Mouse (Mus musculus) forebrain, postnatal 0 days (tissue): Measurements from ENCODE around the gene Pitx2. TPM values are rescaled to one million over a fixed set of nuclear protein-coding genes. Genes with fewer than 3 reads are reported as not detected.
A peak's percentile ranks its signal among the peaks of the same experiment; 100 is the strongest.

Source experiments
- ATAC-seq: fragments of 200-750 bp; cut with Nextera tagmentation; 2 replicates; pipeline ENCODE4 v1.8.0; 2017; ENCODE audit warnings: mild to moderate bottlenecking, moderate library complexity
- DNase-seq: peaks from one replicate; pipeline ENCODE4 v3.0.0-alpha.2; 2015
- H3K27ac ChIP-seq: fragments of 300-500 bp; sonication (generic); 2 replicates; pipeline ENCODE4 v1.5.1; 2014; ENCODE audit warnings: low read depth, mild to moderate bottlenecking, antibody characterized with exemption, low read length, moderate library complexity, mixed read lengths
- H3K27me3 ChIP-seq: fragments of 300-500 bp; sonication (generic); 2 replicates; pipeline ENCODE4 v1.6.1; 2014; ENCODE audit warnings: mild to moderate bottlenecking, low read length, mixed read lengths; ENCODE audit not compliant: insufficient read depth
- H3K36me3 ChIP-seq: fragments of 300-500 bp; sonication (generic); 2 replicates; pipeline ENCODE4 v1.6.1; 2014; ENCODE audit warnings: mild to moderate bottlenecking, moderate library complexity; ENCODE audit not compliant: insufficient read depth
- H3K4me1 ChIP-seq: fragments of 300-500 bp; sonication (generic); 2 replicates; pipeline ENCODE4 v1.6.1; 2014; ENCODE audit warnings: antibody characterized with exemption; ENCODE audit not compliant: insufficient read depth
- H3K4me2 ChIP-seq: fragments of 300-500 bp; sonication (generic); 2 replicates; pipeline ENCODE4 v1.6.1; 2014; ENCODE audit warnings: low read depth, mild to moderate bottlenecking, moderate library complexity
- H3K4me3 ChIP-seq: fragments of 300-500 bp; sonication (generic); 2 replicates; pipeline ENCODE4 v1.5.1; 2014; ENCODE audit warnings: low read depth, low read length, mixed read lengths
- H3K9ac ChIP-seq: fragments of 300-500 bp; sonication (generic); 2 replicates; pipeline ENCODE4 v1.6.1; 2014; ENCODE audit warnings: mild to moderate bottlenecking
- H3K9me3 ChIP-seq: fragments of 300-500 bp; sonication (generic); 2 replicates; pipeline ENCODE4 v1.6.1; 2016; ENCODE audit warnings: low read length
- CTCF ChIP-seq: sonication (generic); IDR thresholded peaks from 2 replicates; pipeline ENCODE4 v1.5.1; 2016; ENCODE audit warnings: antibody characterized with exemption, control low read depth, low read depth
- WGBS: fragments of 180-500 bp; shearing (Covaris S2); extraction: QIAGEN DNeasy Blood & Tissue Kit; methylation state at CpG from one replicate; pipeline ENCODE4 v1.1.7; 2014; 5-methylcytosine and 5-hydroxymethylcytosine counted together
- polyA plus RNA-seq: library from polyadenylated mRNA; unstranded; fragments of >200 nt; fragmentation: Nextera tagmentation; extraction: Ambion mirVana; gene quantifications from 2 replicates; pipeline ENCODE4 v1.2.1, GENCODE M21; 2015
- total RNA-seq: library from RNA; depleted of rRNA; stranded (reverse); fragments of >200 nt; gene quantifications from 2 replicates; pipeline ENCODE4 v1.2.3, GENCODE M21; 2014

Pitx2 gene
- total and polyA plus RNA-seq, 2 experiments from 2014 or later = 7.2 to 10.5 TPM

DNA sequence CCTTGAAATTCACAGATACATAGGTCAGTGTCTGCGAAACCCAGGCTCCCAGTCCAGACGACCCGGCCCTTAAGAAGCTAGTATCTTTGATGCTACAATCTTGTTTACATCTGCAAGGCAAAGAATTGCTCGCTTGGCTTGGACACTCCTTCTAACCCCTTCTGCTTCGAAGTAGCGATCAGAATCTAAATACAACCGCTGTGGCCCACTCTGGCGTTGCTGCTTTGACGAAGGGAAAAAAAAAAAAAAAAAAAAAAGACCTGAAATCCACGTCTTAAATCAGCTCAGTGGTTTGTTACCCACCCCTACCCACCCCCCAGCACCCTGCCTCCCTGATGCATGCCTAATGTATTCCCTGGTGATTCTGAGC is 3.1 kb upstream of the Pitx2 start:
- 4% methylated on average over 10 of the region's 10 CpGs for WGBS
- ATAC-seq (no peak), DNase-seq (no peak)
- Histone ChIP-seq H3K4me2 (no peak overlapping the region), H3K27ac (no peak overlapping the region), H3K36me3 (no peaks in the 10 kb centered on the region), H3K9me3 (no peaks in the 10 kb centered on the region), H3K9ac (no peak overlapping the region), H3K4me3 (no peak overlapping the region), H3K4me1 (0 out of 2 replicates have a peak, but pooled peaks cover 7% of the 10 kb centered on the region), H3K27me3 (peaks cover 76% of the 10 kb centered on the region)
- no peak for TF ChIP-seq CTCF

DNA sequence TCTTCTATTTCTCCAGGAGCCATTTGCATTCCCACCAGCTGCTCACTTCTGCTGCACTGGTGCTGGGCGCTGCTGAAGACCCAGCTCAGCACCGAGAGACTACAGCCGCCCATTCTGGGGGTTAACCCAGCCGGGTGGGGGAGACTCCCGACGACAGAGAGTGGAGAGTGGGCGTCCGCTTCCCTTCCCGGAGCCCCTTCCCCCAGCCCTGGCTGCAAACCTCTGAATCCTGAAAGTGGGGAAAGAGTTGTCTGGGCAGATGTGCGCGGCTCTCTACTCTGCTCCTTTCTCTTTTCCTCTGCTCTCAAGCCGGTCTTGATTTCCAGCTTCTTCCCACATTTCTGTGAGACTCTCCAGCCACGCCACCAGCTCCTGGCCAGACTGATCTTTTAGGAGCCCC is 2.6 kb upstream of the Pitx2 start:
- Histone ChIP-seq H3K4me2 (no peak overlapping the region), H3K36me3 (no peaks in the 10 kb centered on the region), H3K4me1 (0 out of 2 replicates have a peak, but pooled peaks cover 7% of the 10 kb centered on the region), H3K9me3 (no peaks in the 10 kb centered on the region), H3K4me3 (no peak overlapping the region), H3K27ac (no peak overlapping the region), H3K9ac (no peak overlapping the region), H3K27me3 (peaks cover 76% of the 10 kb centered on the region)
- DNase-seq (no peak), ATAC-seq (no peak)
- TF ChIP-seq CTCF = no peak
- under 1% methylated on average over 13 of the region's 13 CpGs for WGBS

GRCm38 (mm10) chr3:129197786-129198626 is 1.7 kb upstream of the Pitx2 start:
- 2% methylated on average over 16 of the region's 16 CpGs for WGBS
- Histone ChIP-seq H3K27ac (no peak overlapping the region), H3K36me3 (no peaks in the 10 kb centered on the region), H3K9me3 (no peaks in the 10 kb centered on the region), H3K4me1 (0 out of 2 replicates have a peak, but pooled peaks cover 7% of the 10 kb centered on the region), H3K9ac (no peak overlapping the region), H3K27me3 (peaks cover 81% of the 10 kb centered on the region), H3K4me2 (no peak overlapping the region), H3K4me3 (no peak overlapping the region)
- ATAC-seq (no peak), DNase-seq (peak; percentile 20)
- no peak for TF ChIP-seq CTCF

DNA sequence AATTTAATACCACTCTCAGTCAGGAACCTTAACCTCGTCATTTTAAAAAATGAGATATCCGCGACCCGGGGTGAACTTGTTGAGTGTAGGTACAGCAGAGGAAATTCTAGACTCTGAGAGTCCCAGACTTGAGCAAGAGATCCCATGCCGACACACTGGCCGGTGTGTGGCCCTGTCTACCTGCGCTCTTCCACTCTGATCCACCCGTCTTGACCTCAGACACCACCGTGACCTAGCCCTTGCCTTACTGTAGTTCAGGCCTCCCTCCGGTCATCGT is 1.1 kb upstream of the Pitx2 start:
- ATAC-seq = no peak
- Histone ChIP-seq H3K4me3 (no peak overlapping the region), H3K27ac (no peak overlapping the region), H3K9me3 (no peaks in the 10 kb centered on the region), H3K4me1 (0 out of 2 replicates have a peak, but pooled peaks cover 7% of the 10 kb centered on the region), H3K9ac (no peak overlapping the region), H3K36me3 (no peaks in the 10 kb centered on the region), H3K4me2 (no peak overlapping the region), H3K27me3 (peaks cover 80% of the 10 kb centered on the region)
- WGBS = 2% methylated on average over 11 of the region's 11 CpGs
- no peak for DNase-seq
- TF ChIP-seq CTCF = no peak

DNA sequence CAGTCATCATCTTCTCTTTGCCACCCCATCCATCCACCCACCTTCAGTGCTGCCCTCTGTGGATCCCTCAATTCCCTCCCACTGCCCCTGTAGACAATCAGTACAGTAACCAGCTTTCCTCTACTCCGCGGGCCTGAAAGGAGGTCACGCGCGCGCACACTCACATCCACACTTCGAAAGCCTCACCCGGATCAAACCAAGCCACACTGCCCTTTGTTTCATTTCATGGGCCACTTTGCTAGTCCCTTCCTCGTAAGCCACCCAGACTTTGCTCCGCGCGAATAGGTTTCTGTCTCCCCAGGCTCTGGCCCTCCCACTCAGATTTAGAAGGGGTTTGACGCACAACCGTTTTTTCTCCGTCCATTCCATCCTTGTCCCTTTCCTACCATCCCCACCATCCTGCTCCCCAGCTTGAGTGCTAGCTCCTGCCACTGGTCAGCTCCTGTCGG is 494 bp upstream of the Pitx2 start:
- peaks cover 84% of the 10 kb centered on the region for H3K27me3 ChIP-seq
- peak; percentile 17 for DNase-seq
- no peak for TF ChIP-seq CTCF
- peak; percentile 2; the same call in 1 of the 2 replicates for ATAC-seq
- H3K4me3 ChIP-seq = peak overlapping the region; percentile 28
- H3K36me3 ChIP-seq = no peaks in the 10 kb centered on the region
- H3K9ac ChIP-seq = no peak overlapping the region
- peak overlapping the region; percentile 45 for H3K4me2 ChIP-seq
- 1% methylated on average over 16 of the region's 16 CpGs for WGBS
- peaks cover 7% of the 10 kb centered on the region; the same call in 1 of the 2 replicates for H3K4me1 ChIP-seq
- no peak overlapping the region for H3K27ac ChIP-seq
- no peaks in the 10 kb centered on the region for H3K9me3 ChIP-seq

DNA sequence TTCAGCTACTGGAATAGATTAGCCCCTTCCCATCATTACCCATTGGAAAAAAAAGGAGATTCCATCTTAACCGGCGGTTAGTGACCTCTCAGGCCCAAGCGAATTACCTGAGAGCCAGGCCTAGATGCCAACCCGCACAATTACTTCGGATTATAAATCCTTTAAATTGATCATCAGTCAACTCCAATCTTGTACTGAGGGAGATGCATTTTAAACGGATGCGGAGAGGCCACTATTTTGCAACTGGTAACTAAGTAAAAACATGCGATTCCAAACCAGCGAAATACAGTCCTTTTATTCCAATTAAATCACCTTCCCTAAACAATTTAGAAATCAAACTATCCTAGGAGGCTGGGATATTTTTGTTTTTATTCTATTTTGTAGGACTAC is 818 bp downstream of the Pitx2 start:
- Histone ChIP-seq H3K4me1 (peaks cover 11% of the 10 kb centered on the region; the same call in 1 of the 2 replicates), H3K4me3 (no peak overlapping the region), H3K9me3 (no peaks in the 10 kb centered on the region), H3K4me2 (no peak overlapping the region), H3K27me3 (peaks cover 88% of the 10 kb centered on the region), H3K36me3 (no peaks in the 10 kb centered on the region), H3K9ac (no peak overlapping the region), H3K27ac (no peak overlapping the region)
- TF ChIP-seq CTCF = no peak
- no peak for DNase-seq
- ATAC-seq = no peak
- 2% methylated on average over 9 of the region's 9 CpGs for whole genome bisulfite sequencing

DNA sequence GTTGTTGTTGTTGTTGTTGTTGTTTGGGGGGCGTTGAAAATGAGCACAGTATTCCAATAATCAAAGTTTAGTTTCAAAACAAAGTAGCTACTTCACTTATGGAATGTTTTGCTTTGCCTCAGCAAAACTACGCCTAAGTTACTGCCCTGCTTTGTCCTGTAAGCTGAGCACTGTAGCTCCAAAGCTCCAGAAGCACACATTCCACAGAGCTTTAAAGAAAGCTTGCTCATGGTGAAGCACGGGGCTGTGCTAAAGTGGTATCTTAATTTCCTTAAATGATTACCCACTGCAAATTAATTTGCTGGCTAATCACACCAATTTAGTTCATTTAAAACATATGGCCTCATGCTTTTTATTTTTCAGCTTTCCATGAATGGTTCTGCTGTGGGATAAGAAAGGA is 1.5 kb downstream of the Pitx2 start:
- Histone ChIP-seq H3K4me3 (no peak overlapping the region), H3K27me3 (peaks cover 94% of the 10 kb centered on the region), H3K9me3 (no peaks in the 10 kb centered on the region), H3K27ac (no peak overlapping the region), H3K4me2 (no peak overlapping the region), H3K9ac (no peak overlapping the region), H3K36me3 (no peaks in the 10 kb centered on the region), H3K4me1 (peaks cover 11% of the 10 kb centered on the region; the same call in 1 of the 2 replicates)
- ATAC-seq (no peak), DNase-seq (peak; percentile 60)
- no peak for TF ChIP-seq CTCF
- 2% methylated on average over 3 of the region's 3 CpGs for WGBS
